ENCODE assay signal across 8 mouse cellular contexts in the genomic region with DNA sequence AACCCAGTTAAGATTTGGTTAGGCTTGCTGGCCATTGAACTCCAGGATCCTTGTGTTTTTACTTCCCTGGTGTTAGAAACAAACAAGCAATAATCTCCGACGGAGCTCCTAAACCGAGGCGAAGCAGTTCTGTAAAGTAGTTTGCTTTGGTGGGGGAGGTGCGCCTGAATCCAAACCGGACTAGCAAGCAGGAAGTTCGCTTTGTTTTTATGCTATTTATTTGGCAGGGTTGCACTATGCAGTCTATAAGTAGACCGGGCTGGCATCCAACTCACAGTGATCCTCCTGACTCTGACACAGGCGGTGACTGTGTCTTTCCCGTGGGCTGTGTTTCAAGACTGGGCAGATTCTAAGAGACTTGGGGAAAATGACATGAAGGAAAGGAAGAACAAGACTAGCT. TPM values are rescaled to one million over a fixed set of nuclear protein-coding genes. Genes with fewer than 3 reads are reported as not detected.
DNase-seq lines count a peak whose midpoint lies in the region; ATAC-seq and TF ChIP-seq lines count a peak whose summit lies in the region.

No protein-coding gene starts in this region.

- peaks cover 8% of the 10 kb centered on the region for H3K36me3 ChIP-seq in heart, adult 2 months (ENCODE audit: control insufficient read depth, insufficient read depth, low read length)
- H3K36me3 ChIP-seq in limb, embryonic 15.5 days, result peaks cover 4% of the 10 kb centered on the region; the same call in 1 of the 2 replicates

- intact Hi-C loops in heart, adult 2 months (cut with DNase I), result no loop called here

- no peak for TF ChIP-seq POLR2A in cerebellum, adult 2 months (IDR thresholded peaks at IDR 0.05; ENCODE audit: borderline replicate concordance, insufficient read depth, low read length)
- TF ChIP-seq POLR2A in heart, adult 2 months (IDR thresholded peaks at IDR 0.05; ENCODE audit: insufficient read depth, low read depth, low read length), result no peak

- TF ChIP-seq EP300 in heart, adult 2 months (IDR thresholded peaks at IDR 0.05; ENCODE audit: insufficient read depth, low read depth, low read length), result no peak

- no peaks in the 10 kb centered on the region for H3K27me3 ChIP-seq in cerebellum, adult 2 months (ENCODE audit: control insufficient read depth, insufficient read depth, low read length)
- H3K27me3 ChIP-seq in heart, adult 2 months (ENCODE audit: control insufficient read depth, insufficient read depth, low read length), result no peaks in the 10 kb centered on the region
- H3K27me3 ChIP-seq in limb, embryonic 15.5 days, result no peaks in the 10 kb centered on the region

- DNase-seq in embryo, embryonic 9.5 days (ENCODE audit: extremely low spot score), result peak; percentile 23
- DNase-seq in embryo, embryonic 10 days (ENCODE audit: low spot score), result no peak
- peak; percentile 70 to 86 for DNase-seq in cerebellum, adult 2 months
- peak; percentile 41 to 57 for DNase-seq in heart, adult 2 months
- peak; percentile 49 for DNase-seq in kidney, adult 9 months
- peak; percentile 56 for DNase-seq in naive thymus-derived CD4-positive, alpha-beta T cell, adult 2 months (ENCODE audit: low read depth)
- peak; percentile 37 for DNase-seq in urinary bladder, postnatal 25 days (ENCODE audit: low spot score)

- peak overlapping the region; percentile 40 for H3K27ac ChIP-seq in cerebellum, adult 2 months (ENCODE audit: insufficient read depth, low read length)
- H3K27ac ChIP-seq in heart, adult 2 months, result peak overlapping the region; percentile 67
- peak overlapping the region; percentile 84 for H3K27ac ChIP-seq in limb, embryonic 15.5 days

- no peak overlapping the region for H3K4me3 ChIP-seq in cerebellum, adult 2 months (replicated peaks; ENCODE audit: insufficient read depth, low read depth, low read length)
- peak overlapping the region; percentile 15; the same call in 1 of the 2 replicates for H3K4me3 ChIP-seq in heart, adult 2 months
- H3K4me3 ChIP-seq in limb, embryonic 15.5 days, result no peak overlapping the region

- WGBS in cerebellum, adult 2 months, result 5% methylated on average over 10 of the region's 10 CpGs
- WGBS in heart, adult 2 months, result 9% methylated on average over 10 of the region's 10 CpGs
- 7% methylated on average over 10 of the region's 10 CpGs for WGBS in limb, embryonic 15.5 days

- H3K4me1 ChIP-seq in cerebellum, adult 2 months (ENCODE audit: control insufficient read depth, insufficient read depth, low read length), result no peaks in the 10 kb centered on the region; the same call in 1 of the 2 replicates
- peaks cover 4% of the 10 kb centered on the region for H3K4me1 ChIP-seq in heart, adult 2 months (ENCODE audit: control insufficient read depth, insufficient read depth, low read length)
- peaks cover 18% of the 10 kb centered on the region for H3K4me1 ChIP-seq in limb, embryonic 15.5 days

- TF ChIP-seq CTCF in cerebellum, adult 2 months (IDR thresholded peaks at IDR 0.05; ENCODE audit: borderline replicate concordance, insufficient read depth, low read depth, low read length), result no peak
- TF ChIP-seq CTCF in heart, adult 2 months (IDR thresholded peaks at IDR 0.05), result no peak

- 0 out of 2 replicates have a peak overlapping the region, but pooled peaks have one; percentile 19 for H3K4me2 ChIP-seq in limb, embryonic 15.5 days

- peak overlapping the region; percentile 40; the same call in 1 of the 2 replicates for H3K9ac ChIP-seq in heart, adult 2 months (ENCODE audit: low read depth, low read length)
- H3K9ac ChIP-seq in limb, embryonic 15.5 days, result no peak overlapping the region

- H3K79me2 ChIP-seq in heart, adult 2 months (replicated peaks; ENCODE audit: control insufficient read depth, insufficient read depth, low read length), result peaks cover 1% of the 10 kb centered on the region; the same call in 1 of the 2 replicates

- no peaks in the 10 kb centered on the region for H3K9me3 ChIP-seq in limb, embryonic 15.5 days

- ATAC-seq in limb, embryonic 15.5 days (ENCODE audit: insufficient number of reproducible peaks, low FRiP score, low TSS enrichment, low read depth), result no peak

RNA-seq across cellular contexts. Expression of a gene that starts 2.9 kb away (rescaled TPM):
- 254 and 281 TPM in 2 replicates for polyA plus RNA-seq in cerebellum, adult 2 months (2012; rRNA removed)
- total RNA-seq in heart, adult 2 months (2021), result 100 to 1,000 TPM; 137 to 147 TPM
- polyA plus RNA-seq in heart, adult 2 months (2012; rRNA removed), result 70.7 and 140 TPM in 2 replicates
- polyA plus RNA-seq in limb, embryonic 15.5 days (2015; fragmentation: Nextera tagmentation; extraction: Ambion mirVana), result 520 and 558 TPM in 2 replicates

RNA-seq across cellular contexts. Expression of a gene that starts 3.8 kb away (rescaled TPM):
- polyA plus RNA-seq in cerebellum, adult 2 months (2012; rRNA removed), result 1.1 and 1.2 TPM in 2 replicates
- total RNA-seq in heart, adult 2 months (2021), result under 1 TPM; 0.16 to 0.23 TPM
- polyA plus RNA-seq in heart, adult 2 months (2012; rRNA removed), result 0.59 and 0.98 TPM in 2 replicates
- 55.9 and 59.3 TPM in 2 replicates for polyA plus RNA-seq in limb, embryonic 15.5 days (2015; fragmentation: Nextera tagmentation; extraction: Ambion mirVana)

Comparison
In these comparisons a context has a peak if more than half of its experiments do, and no peak if none do; other contexts are left out.
1. RNA of a gene that starts 3.8 kb away (polyA plus RNA-seq): 55.9 to 59.3 TPM in limb, embryonic 15.5 days; 1.1 to 1.2 TPM in cerebellum, adult 2 months and 0.59 to 0.98 TPM in heart, adult 2 months; every median in the first group is over 10 times any median in the second.
2. Peak in every context shown above with its lines, with median percentiles within 50 percentile points of each other: H3K27ac ChIP-seq.